ENCODE assay signal across 8 mouse cellular contexts in genomic region chr12:99529687-99530411, GRCm38 (mm10). TPM values are rescaled to one million over a fixed set of nuclear protein-coding genes. Genes with fewer than 3 reads are reported as not detected.
DNase-seq lines count a peak whose midpoint lies in the region; ATAC-seq and TF ChIP-seq lines count a peak whose summit lies in the region.

No protein-coding gene starts in this region.

- H3K4me2 ChIP-seq in forebrain, postnatal 0 days (ENCODE audit: low read depth) = no peak overlapping the region
- no peak overlapping the region for H3K4me2 ChIP-seq in forebrain, embryonic 16.5 days (ENCODE audit: low read length)

- peaks cover 3% of the 10 kb centered on the region; the same call in 1 of the 2 replicates for H3K4me1 ChIP-seq in forebrain, postnatal 0 days (ENCODE audit: insufficient read depth)
- H3K4me1 ChIP-seq in forebrain, embryonic 16.5 days (replicated peaks; ENCODE audit: control insufficient read depth, insufficient read depth, low read length) = peaks cover 16% of the 10 kb centered on the region

- peak; percentile 18 for DNase-seq in forebrain, postnatal 0 days
- DNase-seq in kidney, adult 18-20 months = peak; percentile 32
- peak; percentile 65 for DNase-seq in lung, postnatal 36 days
- DNase-seq in ovary, postnatal 10 days (ENCODE audit: low spot score) = no peak
- no peak for DNase-seq in T-cell, adult 2 months (ENCODE audit: low spot score)
- no peak for DNase-seq in right cerebral cortex, adult 18-20 months

- TF ChIP-seq CTCF in forebrain, postnatal 0 days (IDR thresholded peaks at IDR 0.05; ENCODE audit: low read depth) = no peak

- no peaks in the 10 kb centered on the region for H3K27me3 ChIP-seq in forebrain, postnatal 0 days (ENCODE audit: insufficient read depth, low read length)
- no peaks in the 10 kb centered on the region for H3K27me3 ChIP-seq in forebrain, embryonic 16.5 days (replicated peaks; ENCODE audit: control insufficient read depth, insufficient read depth, low read length)

- H3K27ac ChIP-seq in forebrain, postnatal 0 days (ENCODE audit: low read depth, low read length) = no peak overlapping the region
- H3K27ac ChIP-seq in forebrain, embryonic 16.5 days (ENCODE audit: low read length) = no peak overlapping the region

- no peaks in the 10 kb centered on the region for H3K36me3 ChIP-seq in forebrain, postnatal 0 days (ENCODE audit: insufficient read depth)
- H3K36me3 ChIP-seq in forebrain, embryonic 16.5 days (ENCODE audit: control insufficient read depth, insufficient read depth) = no peaks in the 10 kb centered on the region

- H3K9me3 ChIP-seq in forebrain, postnatal 0 days (ENCODE audit: low read length) = no peaks in the 10 kb centered on the region
- 0 out of 2 replicates have a peak, but pooled peaks cover 3% of the 10 kb centered on the region for H3K9me3 ChIP-seq in forebrain, embryonic 16.5 days (ENCODE audit: control insufficient read depth, low read length)

- no peak overlapping the region for H3K9ac ChIP-seq in forebrain, postnatal 0 days
- H3K9ac ChIP-seq in forebrain, embryonic 16.5 days (replicated peaks; ENCODE audit: low read depth, low read length) = no peak overlapping the region

- WGBS in forebrain, postnatal 0 days = 37% methylated on average over 17 of the region's 17 CpGs
- WGBS in forebrain, embryonic 16.5 days = 30% methylated on average over 17 of the region's 17 CpGs

- H3K4me3 ChIP-seq in forebrain, postnatal 0 days (ENCODE audit: low read depth, low read length) = no peak overlapping the region
- no peak overlapping the region for H3K4me3 ChIP-seq in forebrain, embryonic 16.5 days (replicated peaks; ENCODE audit: low read length)

- ATAC-seq in forebrain, postnatal 0 days = peak; percentile 43; the same call in 1 of the 2 replicates
- no peak for ATAC-seq in forebrain, embryonic 16.5 days
- ATAC-seq in erythroid progenitor cell, adult 5-6 weeks (replicated peaks; ENCODE audit: low FRiP score, poor library complexity, severe bottlenecking) = peak; percentile 50

RNA-seq across cellular contexts. Expression of gene Foxn3, which starts 33.5 kb away (rescaled TPM):
- total RNA-seq in forebrain, postnatal 0 days (2014; rRNA removed) = 32.8 and 34.2 TPM in 2 replicates
- polyA plus RNA-seq in forebrain, postnatal 0 days (2015; fragmentation: Nextera tagmentation; extraction: Ambion mirVana) = 44.1 and 61.3 TPM in 2 replicates
- 71.0 and 78.0 TPM in 2 replicates for polyA plus RNA-seq in forebrain, embryonic 16.5 days (2015; fragmentation: Nextera tagmentation; extraction: Ambion mirVana)
- 106 and 123 TPM in 2 replicates for total RNA-seq in erythroid progenitor cell, adult 5-6 weeks (2015; ENCODE audit: low replicate concordance)
- 52.2 and 58.2 TPM in 2 replicates for total RNA-seq in erythroid progenitor cell, adult 5-6 weeks (2017; ENCODE audit: low replicate concordance)

Comparison
In these comparisons a context has a peak if more than half of its experiments do, and no peak if none do; other contexts are left out.
1. DNase-seq: peak in forebrain, postnatal 0 days (single experiment), kidney, adult 18-20 months (single experiment) and lung, postnatal 36 days (single experiment); none in ovary, postnatal 10 days (single experiment), T-cell, adult 2 months (single experiment) and right cerebral cortex, adult 18-20 months (single experiment).